Mouse (Mus musculus) heart, adult 8-10 months (tissue): ENCODE results near the gene Spo11. TPM values are rescaled to one million over a fixed set of nuclear protein-coding genes. Genes with fewer than 3 reads are reported as not detected.

ENCODE experiments used
- DNase-seq: peaks from one replicate; pipeline ENCODE4 v3.0.0; 2022; ENCODE audit warnings: low spot score
- total RNA-seq, 4 experiments: library from RNA; stranded (reverse); gene quantifications; 2 replicates each; pipeline ENCODE4 v1.2.4; 2022

The Spo11 gene
- total RNA-seq, 4 experiments from 2014 or later = not detected

- DNase-seq = no peak
These were observed 53.3 kb downstream of the Spo11 start for GRCm38 (mm10) chr2:173030591-173031338.

DNA sequence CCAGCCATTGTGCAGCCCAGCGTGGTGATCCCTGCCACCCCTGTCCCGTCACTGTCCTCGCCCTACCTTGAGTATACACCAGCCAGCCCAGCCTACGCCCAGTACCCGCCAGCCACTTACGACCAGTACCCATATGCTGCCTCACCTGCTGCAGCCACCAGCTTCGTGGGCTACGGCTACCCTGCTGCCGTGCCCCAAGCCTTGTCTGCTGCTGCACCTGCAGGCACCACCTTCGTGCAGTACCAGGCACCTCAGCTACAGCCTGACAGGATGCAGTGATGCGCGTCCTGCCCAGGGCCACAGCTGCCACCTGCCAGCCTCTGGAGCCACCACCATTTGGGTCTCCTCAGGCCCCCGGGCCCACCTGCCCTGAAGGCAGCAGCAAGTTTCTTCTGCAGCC, 56.0 kb downstream of the Spo11 start:
- no peak for DNase-seq

- DNase-seq = no peak
These were observed 57.5 kb downstream of the Spo11 start for GRCm38 (mm10) chr2:173034998-173035397.

DNA sequence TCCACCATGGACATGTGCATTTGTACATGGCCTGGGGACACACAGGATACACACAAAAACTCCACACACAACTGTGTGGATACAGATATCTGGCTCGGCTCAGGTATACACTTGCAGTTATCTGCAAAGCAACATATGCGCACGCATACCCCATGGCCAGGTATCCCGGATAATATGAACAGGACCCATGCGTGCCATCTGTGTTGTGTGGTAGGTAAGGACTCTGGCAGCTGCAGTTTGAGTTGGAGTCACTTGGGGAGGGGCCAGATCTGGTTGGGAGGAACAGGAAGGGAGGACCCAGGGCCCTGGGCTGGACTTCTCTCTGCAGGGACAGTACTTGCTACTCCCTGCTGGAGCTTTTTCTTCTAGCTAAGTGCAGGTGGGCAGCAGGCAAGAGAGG, 58.2 kb downstream of the Spo11 start:
- DNase-seq = no peak

- no peak for DNase-seq
These were observed 58.6 kb downstream of the Spo11 start for GRCm38 (mm10) chr2:173036055-173036454.

- no peak for DNase-seq
These were observed 59.1 kb downstream of the Spo11 start for GRCm38 (mm10) chr2:173036611-173037010.

GRCm38 (mm10) chr2:173037347-173037746, 59.8 kb downstream of the Spo11 start:
- DNase-seq = no peak

DNA sequence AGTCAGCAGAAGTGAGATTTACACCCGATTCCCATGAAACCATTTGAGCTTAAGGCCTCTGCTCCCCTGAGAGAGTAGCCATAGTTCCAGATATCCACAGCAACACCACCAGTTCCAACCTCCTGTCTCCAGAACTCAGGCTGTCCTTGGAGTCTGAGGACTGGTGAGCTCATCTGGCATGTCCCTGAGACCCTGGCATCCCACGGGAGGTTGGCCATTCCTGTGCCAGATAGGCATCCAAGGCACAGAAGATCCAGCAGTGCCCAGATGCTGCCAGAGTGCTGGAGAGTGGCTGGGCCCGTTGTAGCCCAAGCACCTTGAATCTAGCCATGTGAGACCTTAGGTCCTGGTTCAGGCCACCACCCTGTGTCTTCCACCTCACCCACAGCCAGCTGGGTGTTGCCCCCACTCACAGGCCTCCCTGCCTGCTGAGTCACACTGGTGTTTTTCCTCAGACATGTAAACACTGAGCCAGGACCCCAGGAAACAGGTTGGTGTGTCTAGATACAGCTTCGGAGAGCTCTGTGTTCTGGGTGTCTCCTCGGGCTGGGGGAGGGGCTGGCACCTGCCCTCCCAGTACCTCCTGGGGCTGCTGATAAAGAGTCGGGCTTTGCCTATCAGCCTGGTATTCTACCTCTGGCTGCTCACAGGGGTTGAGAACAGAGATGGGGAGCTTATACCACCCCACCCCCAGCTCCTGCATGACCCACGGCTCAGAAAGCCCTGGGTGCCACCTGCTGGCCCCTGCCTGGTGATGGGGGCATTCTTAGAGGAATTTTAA, 60.5 kb downstream of the Spo11 start:
- DNase-seq = no peak

DNA sequence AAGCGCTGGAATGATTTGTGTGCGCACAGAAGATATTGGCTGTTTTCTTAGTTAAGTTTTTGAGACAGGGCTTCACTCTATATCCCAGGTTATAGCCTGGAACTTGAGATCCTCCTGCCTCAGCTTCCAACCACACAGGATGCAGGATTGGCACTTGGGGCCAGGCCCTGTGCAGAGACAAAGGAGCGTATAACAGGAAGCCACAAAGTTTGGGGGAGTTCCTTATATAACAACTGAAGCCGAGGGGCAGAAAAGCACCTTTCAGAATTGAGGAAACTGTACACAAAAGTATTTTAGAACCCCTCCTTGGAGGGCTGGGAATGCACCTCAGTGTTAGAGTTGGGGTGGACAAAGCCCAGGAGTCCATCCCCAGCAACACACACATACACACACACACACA, 61.5 kb downstream of the Spo11 start:
- no peak for DNase-seq

- DNase-seq = no peak
These were observed 63.3 kb downstream of the Spo11 start for GRCm38 (mm10) chr2:173040803-173041202.

- no peak for DNase-seq
These were observed 63.7 kb downstream of the Spo11 start for GRCm38 (mm10) chr2:173041242-173041641.

GRCm38 (mm10) chr2:173041893-173042292, 64.4 kb downstream of the Spo11 start:
- no peak for DNase-seq

DNA sequence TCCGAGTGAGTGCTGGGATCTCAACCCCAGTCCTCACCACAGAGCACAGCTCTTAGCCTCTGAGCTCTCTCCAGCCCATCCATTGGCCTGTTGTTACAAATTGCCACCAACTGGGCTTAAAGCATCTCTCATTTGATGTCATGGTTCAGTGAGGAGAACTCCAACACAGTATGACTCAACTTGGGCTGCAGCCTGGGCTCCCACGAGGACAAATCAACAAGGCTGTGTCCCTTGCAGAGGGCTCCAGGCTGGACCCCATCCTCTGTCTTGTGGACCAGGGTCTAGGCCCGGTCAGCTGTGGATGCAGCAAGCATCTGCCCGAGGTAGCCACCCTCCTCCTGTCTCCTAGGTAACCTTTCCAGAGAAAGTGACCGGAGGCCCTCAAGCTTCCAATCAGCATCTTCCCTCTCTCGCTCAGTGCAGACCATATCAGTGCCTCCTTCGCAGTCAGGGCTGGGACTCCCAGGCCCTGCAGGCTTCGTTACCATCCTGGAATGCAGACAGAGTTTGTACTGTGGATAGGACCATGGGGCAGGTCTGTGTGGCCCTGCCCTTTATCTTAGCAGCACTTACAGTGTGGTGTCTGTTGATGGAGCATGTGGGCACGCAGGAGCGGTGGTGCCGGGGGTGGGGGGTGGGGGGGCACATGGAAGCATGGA, 65.1 kb downstream of the Spo11 start:
- no peak for DNase-seq

Other genes starting within 250 kb of the Spo11 start
- 1 to 10 TPM in 1 of 4 experiments, under 1 TPM in 3; 0.59 to 1.4 (median 0.74) TPM for gene Bmp7, start 37.4 kb upstream of the Spo11 start, total RNA-seq
- gene Rae1, start 22.4 kb downstream of the Spo11 start, total RNA-seq = 10 to 100 TPM; 20.2 to 24.8 (median 23.0) TPM
- 100 to 1,000 TPM; 143 to 197 (median 166) TPM for gene Rbm38, start 42.8 kb downstream of the Spo11 start, total RNA-seq
- under 1 TPM in 3 of 4 experiments, not detected in 1; 0.11 to 0.47 (median 0.16) TPM for gene Ctcfl, start 141.8 kb downstream of the Spo11 start, total RNA-seq
- gene Pck1, start 175.3 kb downstream of the Spo11 start, total RNA-seq = 1 to 10 TPM; 3.9 to 5.8 (median 4.8) TPM
- under 1 TPM in 3 of 4 experiments, not detected in 1; 0.31 to 0.52 (median 0.46) TPM for gene Zbp1, start 241.2 kb downstream of the Spo11 start, total RNA-seq